13 mouse cellular contexts compared by ENCODE assay signal in the genomic region with DNA sequence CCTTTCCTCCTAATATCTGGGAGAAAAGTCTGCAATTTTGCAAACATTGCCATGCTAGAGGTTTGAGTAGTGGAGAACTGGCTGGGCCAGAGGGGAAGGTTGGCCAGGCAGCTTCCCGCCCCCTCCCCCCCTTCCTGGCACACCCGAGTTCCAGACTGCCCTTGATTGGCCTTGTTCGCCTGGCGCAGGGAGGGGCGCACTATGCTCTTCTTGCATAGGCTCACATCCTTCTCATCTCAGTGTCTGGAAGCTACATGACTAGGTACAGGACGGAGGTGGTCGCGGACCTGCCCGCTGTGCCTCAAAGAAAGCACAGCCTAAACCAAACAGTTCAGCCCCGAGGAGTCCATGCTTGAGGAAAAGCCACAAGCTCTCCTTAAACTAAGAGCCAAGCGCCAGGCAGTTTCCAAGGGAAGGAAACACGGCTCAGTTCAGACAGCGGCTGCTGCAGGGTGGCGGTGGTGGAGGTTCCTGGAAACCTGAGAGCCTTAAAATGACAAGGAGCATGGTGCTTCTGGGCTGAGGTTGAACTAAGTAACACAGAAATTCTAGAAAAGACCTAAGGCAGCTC. TPM values are rescaled to one million over a fixed set of nuclear protein-coding genes. Genes with fewer than 3 reads are reported as not detected.
A peak's percentile ranks its signal among the peaks of the same experiment; 100 is the strongest.
DNase-seq lines count a peak whose midpoint lies in the region; ATAC-seq and TF ChIP-seq lines count a peak whose summit lies in the region.
"Had no signal": no experiment of that assay in that cellular context is flagged by ENCODE, and none has a peak within 500 bp of the region (broad histone marks: within the 10 kb centered on the region; RNA-seq: fewer than 3 reads in every experiment).

No protein-coding gene starts in this region.

- DNase-seq in heart, adult 2 months, result peak in 1 of 2 experiments; percentile 36
- DNase-seq in heart, adult 9 months (ENCODE audit: low spot score in 2 of 2), result no peak
- DNase-seq in left cerebral cortex, postnatal 4 days, result peak; percentile 37
- no peak for DNase-seq in left cerebral cortex, postnatal 10 days (ENCODE audit: extremely low spot score in 1 of 2, low spot score in 2 of 2)
- peak; percentile 26 for DNase-seq in adrenal gland, postnatal 25 days
- no peak for DNase-seq in limb, embryonic 14.5 days (ENCODE audit: low spot score)
- no peak for DNase-seq in urinary bladder, adult 2 months (ENCODE audit: low spot score)
- DNase-seq: cerebellum, postnatal 36 days; gastrocnemius, postnatal 14 days; lung, postnatal 36 days had no signal

- peaks cover 3% of the 10 kb centered on the region for H3K36me3 ChIP-seq in heart, adult 2 months (ENCODE audit: control insufficient read depth, insufficient read depth, low read length)
- H3K36me3 ChIP-seq in limb, embryonic 14.5 days (ENCODE audit: control insufficient read depth, insufficient read depth, low read length), result peaks cover 90% of the 10 kb centered on the region

- no peaks in the 10 kb centered on the region for H3K9me3 ChIP-seq in limb, embryonic 14.5 days (ENCODE audit: control insufficient read depth, low read length)
- H3K9me3 ChIP-seq: forebrain, embryonic 12.5 days had no signal

- H3K27ac ChIP-seq in heart, adult 2 months, result peak overlapping the region; percentile 52
- peak overlapping the region; percentile 33; the same call in 1 of the 2 replicates for H3K27ac ChIP-seq in limb, embryonic 14.5 days (replicated peaks; ENCODE audit: low read depth, low read length)
- H3K27ac ChIP-seq: forebrain, embryonic 12.5 days had no signal

- no peaks in the 10 kb centered on the region for H3K79me2 ChIP-seq in heart, adult 2 months (replicated peaks; ENCODE audit: control insufficient read depth, insufficient read depth, low read length)

- H3K4me2 ChIP-seq in limb, embryonic 14.5 days (replicated peaks; ENCODE audit: low read depth, low read length, severe bottlenecking), result no peak overlapping the region
- H3K4me2 ChIP-seq: forebrain, embryonic 12.5 days had no signal

- no peak for TF ChIP-seq POLR2A in heart, adult 2 months (IDR thresholded peaks at IDR 0.05; ENCODE audit: insufficient read depth, low read depth, low read length)
- TF ChIP-seq POLR2A in limb, embryonic 14.5 days (IDR thresholded peaks at IDR 0.05; ENCODE audit: borderline replicate concordance, extremely low read depth, insufficient read depth, insufficient read length), result no peak

- no peak for TF ChIP-seq EP300 in heart, adult 2 months (IDR thresholded peaks at IDR 0.05; ENCODE audit: insufficient read depth, low read depth, low read length)

- WGBS in heart, adult 2 months, result 49% methylated on average over 14 of the region's 14 CpGs
- WGBS in limb, embryonic 14.5 days, result 76% methylated on average over 14 of the region's 14 CpGs

- intact Hi-C loops in heart, adult 2 months (cut with DNase I), result loop anchor here (5.0 kb wide), 1 partner anchor 142 kb away; no protein-coding TSS in a partner anchor
- intact Hi-C loops in left cerebral cortex, postnatal 4 days (cut with DNase I), result no loop called here
- intact Hi-C loops in left cerebral cortex, postnatal 10 days (cut with DNase I), result no loop called here

- H3K4me1 ChIP-seq in heart, adult 2 months (ENCODE audit: control insufficient read depth, insufficient read depth, low read length), result peaks cover 7% of the 10 kb centered on the region
- H3K4me1 ChIP-seq in limb, embryonic 14.5 days (ENCODE audit: control insufficient read depth, insufficient read depth, low read length), result 0 out of 2 replicates have a peak, but pooled peaks cover 6% of the 10 kb centered on the region

- no peaks in the 10 kb centered on the region for H3K27me3 ChIP-seq in heart, adult 2 months (ENCODE audit: control insufficient read depth, insufficient read depth, low read length)
- H3K27me3 ChIP-seq in limb, embryonic 14.5 days (ENCODE audit: control insufficient read depth, insufficient read depth, low read length), result no peaks in the 10 kb centered on the region
- H3K27me3 ChIP-seq: forebrain, embryonic 12.5 days had no signal

- no peak for ATAC-seq in limb, embryonic 14.5 days (ENCODE audit: low FRiP score, low read depth)
- no peak for ATAC-seq in erythroblast, adult 5-6 weeks (replicated peaks; ENCODE audit: low FRiP score, poor library complexity, severe bottlenecking)

- TF ChIP-seq CTCF in heart, adult 2 months (IDR thresholded peaks at IDR 0.05), result no peak

- no peak overlapping the region for H3K9ac ChIP-seq in heart, adult 2 months (ENCODE audit: low read depth, low read length)
- H3K9ac ChIP-seq in limb, embryonic 14.5 days (ENCODE audit: low read depth, low read length, severe bottlenecking), result no peak overlapping the region
- H3K9ac ChIP-seq: forebrain, embryonic 12.5 days had no signal

- no peak overlapping the region for H3K4me3 ChIP-seq in heart, adult 2 months
- H3K4me3 ChIP-seq in limb, embryonic 14.5 days (replicated peaks; ENCODE audit: low read length), result no peak overlapping the region
- H3K4me3 ChIP-seq: forebrain, embryonic 12.5 days had no signal

RNA-seq across cellular contexts. Expression of a gene that starts 30.3 kb away (rescaled TPM):
- over 10,000 TPM; 17,740 to 20,311 TPM for total RNA-seq in heart, adult 2 months (2021)
- polyA plus RNA-seq in heart, adult 2 months (2012; rRNA removed), result 16,399 and 21,043 TPM in 2 replicates
- total RNA-seq in left cerebral cortex, postnatal 4 days (2021), result not detected
- total RNA-seq in left cerebral cortex, postnatal 10 days (2021), result not detected
- total RNA-seq in adrenal gland, postnatal 25 days (2021), result 0.67 and 1.3 TPM in 2 replicates
- polyA plus RNA-seq in limb, embryonic 14.5 days (2012; rRNA removed), result 10.4 and 12.0 TPM in 2 replicates
- 10.9 and 12.0 TPM in 2 replicates for polyA plus RNA-seq in limb, embryonic 14.5 days (2014; fragmentation: Nextera tagmentation; extraction: Ambion mirVana)
- total RNA-seq in erythroblast, adult 5-6 weeks (2015; ENCODE audit: low replicate concordance), result not detected in 2 replicates
- total RNA-seq in erythroblast, adult 5-6 weeks (2017; ENCODE audit: low replicate concordance), result not detected in 2 replicates
- polyA plus RNA-seq in urinary bladder, adult 2 months (2012; rRNA removed), result 0.10 and 0.32 TPM in 2 replicates
- polyA plus RNA-seq: forebrain, embryonic 12.5 days; liver, adult 2 months had no signal

RNA-seq across cellular contexts. Expression of a gene that starts 36.2 kb away (rescaled TPM):
- total RNA-seq in heart, adult 2 months (2021), result under 1 TPM; 0.47 to 0.89 TPM
- polyA plus RNA-seq in heart, adult 2 months (2012; rRNA removed), result 3.3 and 8.0 TPM in 2 replicates
- not detected for total RNA-seq in left cerebral cortex, postnatal 4 days (2021)
- under 1 TPM in 1 of 2 experiments, not detected in 1; 0.32 TPM for total RNA-seq in left cerebral cortex, postnatal 10 days (2021)
- 9.8 and 12.1 TPM in 2 replicates for total RNA-seq in adrenal gland, postnatal 25 days (2021)
- polyA plus RNA-seq in limb, embryonic 14.5 days (2012; rRNA removed), result 0.49 and 0.53 TPM in 2 replicates
- not detected in 2 replicates for polyA plus RNA-seq in limb, embryonic 14.5 days (2014; fragmentation: Nextera tagmentation; extraction: Ambion mirVana)
- total RNA-seq in erythroblast, adult 5-6 weeks (2015; ENCODE audit: low replicate concordance), result not detected in 2 replicates
- not detected in 2 replicates for total RNA-seq in erythroblast, adult 5-6 weeks (2017; ENCODE audit: low replicate concordance)
- polyA plus RNA-seq in urinary bladder, adult 2 months (2012; rRNA removed), result 31.3 and 37.7 TPM in 2 replicates
- polyA plus RNA-seq: forebrain, embryonic 12.5 days; liver, adult 2 months had no signal

Comparison
In these comparisons a context has a peak if more than half of its experiments do, and no peak if none do; other contexts are left out.
1. DNase-seq: peak in left cerebral cortex, postnatal 4 days (single experiment) and adrenal gland, postnatal 25 days (single experiment); none in heart, adult 9 months (0 of 2), left cerebral cortex, postnatal 10 days (0 of 2), limb, embryonic 14.5 days (single experiment) and urinary bladder, adult 2 months (single experiment).
2. RNA of a gene that starts 30.3 kb away (total RNA-seq): 17,740 to 20,311 TPM in heart, adult 2 months; 0.67 to 1.3 TPM in adrenal gland, postnatal 25 days, not detected in left cerebral cortex, postnatal 4 days, not detected in left cerebral cortex, postnatal 10 days and not detected in erythroblast, adult 5-6 weeks; every median in the first group is over 1,000 times any median in the second.